Mouse (Mus musculus) Patski (cell line): ENCODE measurements around the gene Kcnk5. TPM values are rescaled to one million over a fixed set of nuclear protein-coding genes. Genes with fewer than 3 reads are reported as not detected.

Source experiments
- ATAC-seq: fragments of 100-300 bp; one replicate; pipeline ENCODE4 v1.8.0; 2021
- CTCF ChIA-PET: fragments of 350-600 bp; sonication (Branson Sonifier 250); formaldehyde crosslinking; loops from one replicate; lab custom pipeline; 2022; ENCODE audit warnings: inconsistent platforms; lab: Charles Lee
- POLR2A ChIA-PET: fragments of 350-600 bp; sonication (Branson Sonifier 250); formaldehyde crosslinking; loops from one replicate; lab custom pipeline; 2022; ENCODE audit warnings: antibody characterized with exemption, inconsistent platforms; lab: Charles Lee
- DNase-seq: peaks from one replicate; pipeline ENCODE4 v3.0.0-alpha.2; 2011; ENCODE audit warnings: low read depth, low spot score
- H3K27me3 ChIP-seq: fragments of 371-371 bp; one replicate; pipeline ENCODE4 v1.5.1; 2021
- CTCF ChIP-seq: fragments of 100-300 bp; IDR thresholded peaks from one replicate; pipeline ENCODE4 v1.5.1; 2021
- in situ Hi-C: fragments of 300-500 bp; cut with MboI; formaldehyde crosslinking; loops from 3 replicates; pipeline ENCODE4 v1.11.1; 2018; ENCODE audit warnings: low pct_unique_long_range_greater_than_20kb, mixed read lengths
- polyA plus RNA-seq: library from polyadenylated mRNA; unstranded; gene quantifications from one replicate; pipeline ENCODE4 v1.2.3, GENCODE M21; 2021

Kcnk5 gene
- polyA plus RNA-seq, 1 experiment from 2014 or later, result 2.2 TPM

DNA sequence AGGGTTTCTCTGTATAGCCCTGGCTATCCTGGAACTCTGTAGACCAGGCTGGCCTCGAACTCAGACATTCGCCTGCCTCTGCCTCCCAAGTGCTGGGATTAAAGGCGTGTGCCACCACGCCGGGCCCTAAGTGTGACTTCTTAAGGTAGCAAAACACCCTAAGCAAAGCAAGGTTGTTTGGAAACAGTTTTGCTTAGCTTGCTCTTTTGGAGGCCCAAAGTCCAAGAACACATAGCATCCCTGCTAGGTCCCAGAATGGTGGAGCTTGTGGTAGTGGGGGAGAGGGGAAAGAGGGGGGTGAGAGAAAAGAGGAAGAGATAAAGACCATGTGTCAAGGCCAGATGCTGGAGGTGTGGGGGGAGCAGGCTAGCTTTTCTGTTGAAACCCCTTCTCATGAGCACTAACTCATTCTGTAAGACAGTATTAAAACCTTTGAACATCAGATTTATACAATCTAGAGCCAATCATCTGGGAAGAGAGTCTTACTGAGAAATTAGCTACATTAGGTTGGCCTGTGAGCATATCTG is 21.1 kb upstream of the Kcnk5 start:
- ATAC-seq (no peak), DNase-seq (no peak)
- POLR2A ChIA-PET, result interaction anchor here (0.6 kb wide), 1 partner anchor 53 kb away, joined by 5 read pairs; no protein-coding TSS in a partner anchor
- H3K27me3 ChIP-seq, result no peaks in the 10 kb centered on the region
- in situ Hi-C loops, result no loop called here
- CTCF ChIA-PET, result interaction anchor here (1.1 to 1.4 kb wide), 4 partner anchors 8 to 21 kb away, joined by 3 to 4 read pairs (median 3); no protein-coding TSS in a partner anchor
- TF ChIP-seq CTCF, result no peak

DNA sequence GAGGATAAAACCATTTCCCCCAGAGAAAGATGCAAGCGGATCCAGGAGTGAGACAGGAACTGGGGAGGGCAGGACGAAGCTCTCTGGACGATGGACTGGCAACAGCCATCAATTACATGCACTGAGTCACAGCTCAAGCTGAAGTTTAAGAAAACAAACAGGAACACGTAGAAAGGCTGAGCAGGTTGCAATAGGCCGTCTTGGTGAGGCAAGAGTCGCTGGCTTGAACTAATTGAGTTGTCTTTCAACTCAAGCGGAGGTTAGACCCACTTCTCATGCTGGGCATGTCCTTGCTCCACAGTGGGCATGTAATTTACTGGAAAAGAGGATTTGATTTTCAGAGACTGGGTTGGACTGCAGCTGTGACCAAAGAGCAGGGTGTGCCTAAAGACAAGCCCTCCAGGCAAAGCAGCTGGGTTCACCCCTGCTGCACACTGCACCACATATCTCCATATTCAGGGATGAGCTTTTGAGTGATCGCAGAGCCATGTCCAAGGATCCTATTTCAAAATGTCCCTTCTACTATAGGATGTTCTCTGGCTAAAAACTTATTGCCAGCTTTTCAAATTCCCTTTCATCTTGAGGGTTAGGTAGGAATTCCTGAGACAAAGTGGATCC is 19.6 kb upstream of the Kcnk5 start:
- CTCF ChIA-PET, result interaction anchor here (1.0 to 1.4 kb wide), 3 partner anchors 9 to 82 kb away, joined by 3 to 4 read pairs (median 3); no protein-coding TSS in a partner anchor
- in situ Hi-C loops, result no loop called here
- POLR2A ChIA-PET, result no interaction called here
- peak; percentile 60 for ATAC-seq
- no peaks in the 10 kb centered on the region for H3K27me3 ChIP-seq
- TF ChIP-seq CTCF, result no peak
- DNase-seq, result no peak

DNA sequence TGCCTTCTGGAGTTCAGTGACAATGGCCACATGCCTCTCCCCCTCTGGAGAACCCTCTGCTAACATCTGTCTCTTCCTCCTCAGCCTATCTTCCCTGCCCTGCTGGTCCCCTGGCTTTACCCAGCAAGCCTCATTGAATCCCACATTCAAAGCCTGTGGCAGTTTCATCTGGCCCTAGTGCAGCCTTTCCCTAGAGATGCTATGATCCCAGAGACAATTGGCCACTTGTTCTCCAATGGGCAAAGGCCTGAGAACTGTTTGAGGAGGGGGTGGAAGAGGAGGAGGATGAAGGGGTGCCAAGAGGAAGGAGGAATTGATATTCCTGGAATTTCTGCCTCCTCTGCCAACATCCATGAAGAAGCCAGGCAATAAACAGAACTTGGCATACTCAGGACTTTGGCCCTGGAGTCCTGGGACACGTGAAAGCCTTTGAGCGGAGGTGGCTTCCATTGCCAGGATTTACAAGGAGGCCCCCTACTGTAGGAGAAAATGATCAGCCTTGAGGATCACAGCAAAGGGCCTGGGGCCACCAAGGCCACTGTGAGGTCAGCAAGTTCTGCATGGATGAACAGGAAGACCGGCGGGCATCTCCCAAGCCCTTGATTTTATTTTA is 11.6 kb upstream of the Kcnk5 start:
- in situ Hi-C loops, result no loop called here
- no peak for ATAC-seq
- ChIA-PET POLR2A (no interaction called here), CTCF (interaction anchor here (1.3 to 1.4 kb wide), 2 partner anchors 9 to 18 kb away, joined by 3 to 4 read pairs; no protein-coding TSS in a partner anchor)
- no peak for TF ChIP-seq CTCF
- no peak for DNase-seq
- H3K27me3 ChIP-seq, result no peaks in the 10 kb centered on the region

DNA sequence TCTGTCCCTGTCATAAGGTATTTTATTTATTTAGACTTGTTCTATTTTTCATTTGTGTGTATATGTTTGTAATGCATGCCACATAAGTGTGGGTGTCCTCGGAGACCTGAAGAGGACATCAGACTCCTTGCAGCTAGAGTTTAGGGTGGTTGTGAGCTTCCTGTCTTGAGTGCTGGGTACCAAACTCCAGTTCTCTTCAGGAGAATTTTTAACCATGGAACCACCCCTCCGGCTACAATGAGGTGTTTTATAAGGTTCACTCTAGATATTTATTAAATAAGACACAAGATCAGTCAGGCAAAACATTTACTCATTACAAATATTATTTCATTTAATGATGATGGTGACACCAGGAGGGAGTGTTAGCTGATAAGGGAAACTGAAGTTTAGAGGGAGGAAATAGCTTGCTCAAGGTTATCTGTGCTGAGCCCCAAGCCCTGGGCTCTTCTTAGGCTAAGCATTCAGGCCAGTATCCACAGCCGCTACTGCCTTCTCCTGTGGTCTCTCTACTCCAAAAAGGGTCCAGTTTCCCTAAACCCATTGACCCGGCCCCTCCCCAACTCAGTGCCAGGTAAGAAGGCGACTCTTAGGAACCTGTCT is 9.6 kb upstream of the Kcnk5 start:
- TF ChIP-seq CTCF, result no peak
- POLR2A ChIA-PET, result interaction anchor here (1.4 kb wide), 1 partner anchor 49 kb away, joined by 4 read pairs; no protein-coding TSS in a partner anchor
- DNase-seq, result no peak
- CTCF ChIA-PET, result interaction anchor here (1.2 to 1.7 kb wide), 2 partner anchors 13 to 77 kb away, joined by 3 to 6 read pairs; no protein-coding TSS in a partner anchor
- ATAC-seq, result no peak
- no peaks in the 10 kb centered on the region for H3K27me3 ChIP-seq
- in situ Hi-C loops, result no loop called here

DNA sequence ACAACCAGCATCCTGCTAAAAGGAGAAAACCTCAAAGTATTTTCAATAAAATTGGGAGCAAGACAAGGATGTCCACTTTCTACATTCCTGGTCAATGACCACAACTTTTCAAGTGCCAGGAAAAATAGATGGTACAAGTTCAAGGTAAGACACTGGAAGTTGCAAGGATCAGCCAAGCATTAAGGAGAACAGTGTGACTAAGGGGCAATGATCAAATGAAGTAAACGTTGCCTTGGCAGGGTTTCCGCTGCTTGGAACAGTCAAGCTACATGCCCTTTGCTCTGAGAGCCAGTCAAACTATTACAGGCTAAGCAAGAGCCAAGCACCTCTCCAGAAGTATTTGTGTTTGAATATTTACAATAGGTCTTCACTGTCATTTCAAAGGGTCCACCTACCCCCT is 8.1 kb upstream of the Kcnk5 start:
- ChIA-PET POLR2A (interaction anchor here (1.4 kb wide), 1 partner anchor 51 kb away, joined by 4 read pairs; no protein-coding TSS in a partner anchor), CTCF (interaction anchor here (1.1 to 1.7 kb wide), 3 partner anchors 9 to 75 kb away, joined by 3 to 6 read pairs (median 4); no protein-coding TSS in a partner anchor)
- in situ Hi-C loops, result no loop called here
- ATAC-seq (peak; percentile 95), DNase-seq (peak; percentile 87)
- no peak for TF ChIP-seq CTCF
- H3K27me3 ChIP-seq, result no peaks in the 10 kb centered on the region

DNA sequence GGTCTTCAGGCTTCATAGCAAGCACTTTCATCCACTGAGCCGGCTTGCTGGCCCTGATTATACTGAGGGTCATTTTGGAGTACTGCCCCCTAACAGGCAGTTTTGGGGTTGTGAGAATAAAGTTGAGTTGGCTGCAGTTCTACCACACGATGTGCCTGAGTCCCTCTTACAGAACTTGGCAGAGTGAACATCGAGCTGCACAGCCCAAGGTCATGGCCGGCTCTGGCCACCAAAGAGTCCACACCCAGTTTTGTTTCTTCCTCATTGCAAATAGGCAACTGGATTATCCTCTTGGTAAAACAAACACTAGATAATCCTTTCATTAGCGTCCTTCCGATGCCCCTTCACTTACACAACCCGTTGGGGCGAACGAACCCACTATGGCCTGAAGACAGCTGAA is 3.8 kb upstream of the Kcnk5 start:
- in situ Hi-C loops, result no loop called here
- TF ChIP-seq CTCF, result no peak
- ChIA-PET POLR2A (interaction anchor here (0.7 to 1.2 kb wide), 2 partner anchors 20 to 465 kb away, joined by 3 read pairs; no protein-coding TSS in a partner anchor), CTCF (interaction anchor here (1.3 to 1.5 kb wide), 2 partner anchors 45 to 71 kb away, joined by 3 to 7 read pairs; no protein-coding TSS in a partner anchor)
- no peaks in the 10 kb centered on the region for H3K27me3 ChIP-seq
- ATAC-seq, result peak; percentile 3
- DNase-seq, result no peak

DNA sequence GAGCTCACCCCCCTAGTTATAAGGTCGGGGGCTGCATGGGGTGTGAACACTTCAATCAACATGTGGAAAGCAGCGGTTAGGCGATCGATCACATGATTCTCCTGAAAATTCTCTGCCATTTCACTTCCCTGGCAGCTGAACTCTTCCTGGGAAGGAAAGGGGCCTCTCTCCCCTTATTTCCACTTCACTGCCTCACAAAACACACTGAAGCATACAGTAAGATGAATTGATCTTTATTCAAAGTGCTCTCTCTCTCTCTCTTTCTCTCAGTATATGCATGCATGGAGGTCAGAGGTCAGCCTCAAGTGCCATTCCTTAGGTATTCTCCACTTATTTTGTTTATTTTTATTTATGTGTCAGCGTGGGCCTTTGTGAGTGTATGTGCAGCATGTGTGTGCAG is 2.1 kb upstream of the Kcnk5 start:
- no peak for TF ChIP-seq CTCF
- no peaks in the 10 kb centered on the region for H3K27me3 ChIP-seq
- ATAC-seq (no peak), DNase-seq (no peak)
- in situ Hi-C loops, result no loop called here
- ChIA-PET POLR2A (interaction anchor here (1.5 kb wide), 1 partner anchor 21 kb away, joined by 6 read pairs; no protein-coding TSS in a partner anchor), CTCF (interaction anchor here (1.0 to 1.2 kb wide), 4 partner anchors 13 to 75 kb away, joined by 3 to 4 read pairs (median 3); no protein-coding TSS in a partner anchor)

DNA sequence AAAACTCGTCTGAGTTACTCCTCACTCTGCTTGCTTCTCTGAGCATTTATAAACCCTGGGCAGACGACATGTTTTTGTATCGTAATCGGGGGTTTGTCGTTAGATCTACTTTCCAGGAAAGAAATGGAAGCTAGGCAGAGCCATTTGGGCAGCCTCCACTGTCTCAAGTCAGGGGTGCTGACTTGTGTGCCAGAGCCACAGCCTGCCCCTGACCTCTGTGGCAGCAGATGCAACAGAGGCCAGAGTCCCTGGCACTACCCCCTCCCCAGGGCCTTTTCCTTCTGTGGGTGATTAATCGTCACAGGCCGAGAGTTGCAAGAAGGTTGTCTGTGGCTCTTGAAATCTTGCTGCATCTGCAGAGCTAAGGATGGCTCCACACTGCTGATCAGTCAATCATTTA is 987 bp upstream of the Kcnk5 start:
- no peak for DNase-seq
- in situ Hi-C loops, result no loop called here
- H3K27me3 ChIP-seq, result no peaks in the 10 kb centered on the region
- no peak for ATAC-seq
- TF ChIP-seq CTCF, result no peak
- ChIA-PET CTCF (interaction anchor here (1.2 kb wide), 2 partner anchors 12 to 13 kb away, joined by 3 read pairs; no protein-coding TSS in a partner anchor), POLR2A (interaction anchor here (1.5 kb wide), 1 partner anchor 20 kb away, joined by 6 read pairs; no protein-coding TSS in a partner anchor)

DNA sequence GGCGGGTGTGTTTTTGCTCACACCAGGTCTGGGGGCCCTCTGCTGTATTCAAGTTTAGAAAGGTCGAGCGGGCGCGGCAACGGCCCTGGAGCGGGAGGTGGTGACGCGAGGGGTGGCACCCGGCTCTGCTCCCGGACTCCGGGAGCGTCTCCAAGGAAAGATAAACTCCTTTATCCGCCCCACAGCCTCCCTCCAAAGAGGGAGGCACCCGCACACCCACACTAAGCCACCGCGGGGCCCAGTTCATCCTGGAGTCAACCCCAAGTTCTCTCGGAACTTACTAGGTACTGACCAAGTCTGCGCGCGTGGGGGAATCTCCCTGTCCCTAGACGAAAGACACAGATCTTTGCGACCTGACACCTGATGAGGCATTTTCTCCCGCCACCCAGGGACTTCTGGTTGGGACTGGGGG is 852 bp downstream of the Kcnk5 start:
- no peak for TF ChIP-seq CTCF
- DNase-seq (no peak), ATAC-seq (no peak)
- H3K27me3 ChIP-seq, result no peaks in the 10 kb centered on the region
- ChIA-PET POLR2A (no interaction called here), CTCF (no interaction called here)
- in situ Hi-C loops, result no loop called here

DNA sequence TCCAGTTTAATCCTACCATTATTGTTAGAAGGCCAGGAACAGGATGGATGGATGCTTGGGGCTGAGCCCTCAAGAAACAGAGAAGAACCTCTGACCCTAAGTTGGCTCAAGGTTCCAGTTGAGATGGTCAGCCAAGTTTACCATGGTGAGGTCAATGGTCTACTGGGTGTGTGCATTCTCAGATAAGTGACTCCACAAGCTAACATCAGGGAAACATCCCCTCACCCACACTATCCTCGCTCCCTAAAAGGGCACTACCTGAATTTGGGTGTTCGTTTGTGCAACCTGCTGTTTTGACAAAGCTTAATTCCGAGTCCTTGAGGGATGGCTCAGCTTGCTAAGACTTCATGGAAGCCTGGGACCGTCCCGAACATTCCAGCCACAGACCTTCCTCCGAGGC is 1.3 kb downstream of the Kcnk5 start:
- in situ Hi-C loops, result no loop called here
- ChIA-PET POLR2A (interaction anchor here (0.7 kb wide), 1 partner anchor 37 kb away, joined by 3 read pairs; no protein-coding TSS in a partner anchor), CTCF (no interaction called here)
- no peak for DNase-seq
- no peaks in the 10 kb centered on the region for H3K27me3 ChIP-seq
- ATAC-seq, result no peak
- TF ChIP-seq CTCF, result no peak
